Mouse (Mus musculus): ENCODE measurements around the gene Pcyox1. TPM values are rescaled to one million over a fixed set of nuclear protein-coding genes. Genes with fewer than 3 reads are reported as not detected.

The Pcyox1 gene
- polyA plus RNA-seq, 1 experiment = 49.3 TPM

GRCm38 (mm10) chr6:86383370-86383769 is 13.6 kb downstream of the Pcyox1 start:
- no peak for TF ChIP-seq GATA1 (IDR thresholded peaks at IDR 0.05; ENCODE audit: low read length)

GRCm38 (mm10) chr6:86382551-86382950 is 14.4 kb downstream of the Pcyox1 start:
- no peak for TF ChIP-seq GATA1 (IDR thresholded peaks at IDR 0.05; ENCODE audit: low read length)

- no peak for TF ChIP-seq GATA1 (IDR thresholded peaks at IDR 0.05; ENCODE audit: low read length)
These were observed 18.6 kb downstream of the Pcyox1 start for GRCm38 (mm10) chr6:86378341-86378740.

- no peak for TF ChIP-seq GATA1 (IDR thresholded peaks at IDR 0.05; ENCODE audit: low read length)
These were observed 23.4 kb downstream of the Pcyox1 start for GRCm38 (mm10) chr6:86373556-86373955.

- TF ChIP-seq GATA1 (IDR thresholded peaks at IDR 0.05; ENCODE audit: low read length) = no peak
These were observed 24.9 kb downstream of the Pcyox1 start for GRCm38 (mm10) chr6:86371950-86372516.

GRCm38 (mm10) chr6:86371340-86371911 is 25.5 kb downstream of the Pcyox1 start:
- no peak for TF ChIP-seq GATA1 (IDR thresholded peaks at IDR 0.05; ENCODE audit: low read length)

GRCm38 (mm10) chr6:86370764-86371339 is 26.1 kb downstream of the Pcyox1 start, which contains the start of gene Snrpg:
Gene Snrpg, plus strand, starts transcription at chr6:86371304.
- no peak for TF ChIP-seq GATA1 (IDR thresholded peaks at IDR 0.05; ENCODE audit: low read length)

- TF ChIP-seq GATA1 (IDR thresholded peaks at IDR 0.05; ENCODE audit: low read length) = no peak
These were observed 26.8 kb downstream of the Pcyox1 start for GRCm38 (mm10) chr6:86370093-86370713.

- no peak for TF ChIP-seq GATA1 (IDR thresholded peaks at IDR 0.05; ENCODE audit: low read length)
These were observed 28.5 kb downstream of the Pcyox1 start for GRCm38 (mm10) chr6:86368479-86368878.

- no peak for TF ChIP-seq GATA1 (IDR thresholded peaks at IDR 0.05; ENCODE audit: low read length)
These were observed 30.1 kb downstream of the Pcyox1 start for GRCm38 (mm10) chr6:86366853-86367249.

GRCm38 (mm10) chr6:86366125-86366852 is 30.7 kb downstream of the Pcyox1 start:
- TF ChIP-seq GATA1 (IDR thresholded peaks at IDR 0.05; ENCODE audit: low read length) = no peak

- TF ChIP-seq GATA1 (IDR thresholded peaks at IDR 0.05; ENCODE audit: low read length) = no peak
These were observed 31.4 kb downstream of the Pcyox1 start, which contains the start of gene Fam136a for GRCm38 (mm10) chr6:86365371-86366124. Gene Fam136a, plus strand, starts transcription at chr6:86365646.

- TF ChIP-seq GATA1 (IDR thresholded peaks at IDR 0.05; ENCODE audit: low read length) = no peak
These were observed 32.4 kb downstream of the Pcyox1 start for GRCm38 (mm10) chr6:86364442-86365141.

GRCm38 (mm10) chr6:86361373-86361772 is 35.6 kb downstream of the Pcyox1 start:
- no peak for TF ChIP-seq GATA1 (IDR thresholded peaks at IDR 0.05; ENCODE audit: low read length)

All from G1E-ER4 (cell line).